Mouse (Mus musculus) neural tube, embryonic 13.5 days (tissue): Measurements from ENCODE around the gene Hba-a2. TPM values are rescaled to one million over a fixed set of nuclear protein-coding genes. Genes with fewer than 3 reads are reported as not detected.
"Not testable (repeated sequence)": the region's sequence is repeated elsewhere in the genome, so short reads cannot be mapped to it uniquely, and the experiment has no call there.

Source experiments
- ATAC-seq: fragments of 200-750 bp; cut with Nextera tagmentation; 2 replicates; pipeline ENCODE4 v1.8.0; 2017; ENCODE audit warnings: low read depth, mild to moderate bottlenecking, moderate TSS enrichment, moderate library complexity
- H3K27ac ChIP-seq: fragments of 300-500 bp; sonication (generic); replicated peaks from 2 replicates; pipeline ENCODE4 v1.5.1; 2015; ENCODE audit warnings: moderate library complexity, mild to moderate bottlenecking, inconsistent platforms
- H3K27me3 ChIP-seq: fragments of 300-500 bp; sonication (generic); 2 replicates; pipeline ENCODE4 v1.6.1; 2015; ENCODE audit warnings: mild to moderate bottlenecking, inconsistent platforms
- H3K36me3 ChIP-seq: fragments of 300-500 bp; sonication (generic); 2 replicates; pipeline ENCODE4 v1.6.1; 2015; ENCODE audit warnings: mild to moderate bottlenecking, inconsistent platforms
- H3K4me1 ChIP-seq: fragments of 300-500 bp; sonication (generic); replicated peaks from 2 replicates; pipeline ENCODE4 v1.6.1; 2015; ENCODE audit warnings: inconsistent platforms
- H3K4me2 ChIP-seq: fragments of 300-500 bp; sonication (generic); 2 replicates; pipeline ENCODE4 v1.6.1; 2015; ENCODE audit warnings: inconsistent platforms, mild to moderate bottlenecking, moderate library complexity
- H3K4me3 ChIP-seq: fragments of 300-500 bp; sonication (generic); 2 replicates; pipeline ENCODE4 v1.5.1; 2015; ENCODE audit warnings: mild to moderate bottlenecking, inconsistent platforms
- H3K9ac ChIP-seq: fragments of 300-500 bp; sonication (generic); 2 replicates; pipeline ENCODE4 v1.6.1; 2015; ENCODE audit warnings: moderate library complexity, mild to moderate bottlenecking, inconsistent platforms
- H3K9me3 ChIP-seq: fragments of 300-500 bp; sonication (generic); 2 replicates; pipeline ENCODE4 v1.6.1; 2016; ENCODE audit warnings: inconsistent platforms
- WGBS: fragments of 180-500 bp; shearing (Covaris S2); methylation state at CpG from one replicate; pipeline ENCODE4 v1.1.7; 2015; 5-methylcytosine and 5-hydroxymethylcytosine counted together
- polyA plus RNA-seq: library from polyadenylated mRNA; unstranded; fragments of >200 nt; fragmentation: Nextera tagmentation; extraction: Ambion mirVana; gene quantifications from 2 replicates; pipeline ENCODE4 v1.2.1, GENCODE M21; 2015

Gene Hba-a2
- polyA plus RNA-seq, 1 experiment from 2014 or later = 5,687 TPM

DNA sequence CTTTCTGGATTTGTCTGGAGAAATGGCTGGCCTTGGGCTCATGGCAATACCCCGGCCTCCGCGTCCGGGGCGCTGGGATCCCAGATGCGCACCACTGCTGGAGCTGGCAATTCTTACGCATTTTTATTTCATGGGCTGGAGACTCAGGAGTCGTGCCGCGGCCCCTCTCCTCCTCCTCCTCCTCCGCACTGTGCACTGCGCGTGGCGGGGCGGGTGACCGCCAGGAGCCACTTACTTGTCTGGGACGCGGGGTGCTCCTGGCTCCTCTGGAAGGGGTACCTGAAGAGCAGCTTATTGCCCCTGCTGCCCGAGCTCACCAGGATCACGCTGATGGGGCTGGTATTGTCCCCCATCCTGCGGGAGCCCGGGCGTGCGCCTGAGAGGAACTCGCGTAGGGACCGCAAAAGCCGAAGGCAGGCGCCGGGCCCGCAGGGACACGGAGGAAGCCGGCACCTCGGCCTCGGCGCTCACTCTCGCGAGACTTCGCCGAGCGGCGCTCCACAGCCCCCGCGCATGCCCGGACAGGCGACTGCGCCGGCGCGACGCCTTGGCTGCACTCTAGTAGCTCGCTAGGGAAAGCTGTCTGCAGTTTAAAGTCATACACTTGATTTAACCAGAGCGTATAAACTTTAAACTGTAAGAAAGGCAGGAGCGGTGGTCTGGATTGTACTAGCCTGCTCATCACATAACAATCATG, 29.0 kb upstream of the Hba-a2 start, which contains the start of gene Nprl3:
TSS of gene Nprl3 (minus strand) at position 520 of the 697 bp plus-strand sequence.
- H3K27me3 ChIP-seq = 0 out of 2 replicates have a peak, but pooled peaks cover 3% of the 10 kb centered on the region
- ATAC-seq = peak; percentile 99
- H3K4me3 ChIP-seq = peak within 1 kb of the TSS; percentile 77

DNA sequence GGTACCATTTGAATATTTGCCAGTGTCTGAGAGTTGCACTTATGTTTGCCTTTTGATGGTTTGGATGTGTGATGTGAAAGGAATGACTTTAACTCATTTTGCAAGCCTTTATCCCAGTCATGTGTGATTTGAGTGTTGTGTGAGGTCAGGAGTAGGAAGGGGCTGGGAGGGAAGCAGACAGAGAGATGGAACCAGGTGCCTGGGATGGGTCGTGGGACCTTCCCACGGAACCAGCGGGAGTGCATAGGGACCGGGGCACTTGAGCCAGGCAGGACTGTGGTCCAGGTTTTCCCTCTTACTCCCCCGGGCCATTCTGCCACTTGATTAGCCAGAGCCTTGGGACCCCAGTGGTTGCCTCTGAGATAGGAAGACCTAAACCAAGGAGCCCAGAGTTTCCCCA, 28.3 kb upstream of the Hba-a2 start:
- Histone ChIP-seq H3K4me3 (peak overlapping the region; percentile 77), H3K9me3 (no peaks in the 10 kb centered on the region), H3K9ac (peak overlapping the region; percentile 94), H3K27me3 (0 out of 2 replicates have a peak, but pooled peaks cover 3% of the 10 kb centered on the region), H3K4me2 (peak overlapping the region; percentile 60), H3K27ac (peak overlapping the region; percentile 98), H3K36me3 (no peaks in the 10 kb centered on the region), H3K4me1 (peaks cover 18% of the 10 kb centered on the region)
- 23% methylated on average over 5 of the region's 5 CpGs for WGBS
- ATAC-seq = peak; percentile 48

More for the DNA sequence above, 29.0 kb upstream of the Hba-a2 start, which contains the start of gene Nprl3:
- H3K4me1 ChIP-seq = peaks cover 18% of the 10 kb centered on the region
- no peaks in the 10 kb centered on the region for H3K9me3 ChIP-seq
- H3K9ac ChIP-seq = peak within 1 kb of the TSS; percentile 94
- peak within 1 kb of the TSS; percentile 60 for H3K4me2 ChIP-seq
- H3K36me3 ChIP-seq = 0 out of 2 replicates have a peak, but pooled peaks cover 4% of the 10 kb centered on the region
- WGBS = under 1% methylated on average over 54 of the region's 54 CpGs
- H3K27ac ChIP-seq = peak within 1 kb of the TSS; percentile 98

DNA sequence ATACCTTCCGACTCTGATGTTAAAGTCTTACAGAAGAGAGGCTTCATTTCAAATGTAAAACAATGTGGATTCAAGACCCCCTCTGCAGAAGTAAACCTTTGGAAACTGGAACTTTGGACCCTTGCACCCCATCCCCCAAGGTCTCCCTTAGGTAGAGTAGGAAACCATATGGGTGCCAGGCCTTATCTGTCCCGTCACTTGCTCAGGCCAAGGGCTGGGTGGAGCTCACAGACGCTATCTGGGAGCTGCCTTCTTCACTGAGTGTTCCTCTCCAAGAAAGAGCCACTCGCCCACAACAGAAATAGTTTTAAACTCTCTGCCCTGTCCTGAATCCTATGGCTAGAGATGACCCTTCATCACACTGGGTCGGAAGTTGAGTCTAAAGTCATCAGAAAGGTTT, 27.3 kb upstream of the Hba-a2 start:
- ATAC-seq = no peak
- H3K27me3 ChIP-seq = 0 out of 2 replicates have a peak, but pooled peaks cover 3% of the 10 kb centered on the region
- no peaks in the 10 kb centered on the region for H3K36me3 ChIP-seq
- H3K27ac ChIP-seq = no peak overlapping the region
- no peak overlapping the region for H3K9ac ChIP-seq
- no peak overlapping the region for H3K4me3 ChIP-seq
- H3K4me1 ChIP-seq = peaks cover 18% of the 10 kb centered on the region
- H3K4me2 ChIP-seq = no peak overlapping the region
- 88% methylated on average over 5 of the region's 5 CpGs for WGBS
- H3K9me3 ChIP-seq = no peaks in the 10 kb centered on the region

- WGBS = 57% methylated on average over 4 of the region's 4 CpGs
- no peaks in the 10 kb centered on the region for H3K9me3 ChIP-seq
- H3K9ac ChIP-seq = no peak overlapping the region
- H3K4me2 ChIP-seq = no peak overlapping the region
- no peak for ATAC-seq
- H3K36me3 ChIP-seq = no peaks in the 10 kb centered on the region
- no peak overlapping the region for H3K4me3 ChIP-seq
- H3K27ac ChIP-seq = no peak overlapping the region
- H3K4me1 ChIP-seq = peaks cover 12% of the 10 kb centered on the region
- H3K27me3 ChIP-seq = 0 out of 2 replicates have a peak, but pooled peaks cover 5% of the 10 kb centered on the region
Observed at GRCm38 (mm10) chr11:32271178-32271577, 25.1 kb upstream of the Hba-a2 start.

GRCm38 (mm10) chr11:32276347-32276746, 19.9 kb upstream of the Hba-a2 start, which contains the start of gene Hba-x:
Hba-x (plus strand) TSS chr11:32276400.
- Histone ChIP-seq H3K4me1 (no peaks in the 10 kb centered on the region), H3K27me3 (peaks cover 15% of the 10 kb centered on the region; the same call in 1 of the 2 replicates), H3K27ac (no peak within 1 kb of the TSS), H3K4me3 (no peak within 1 kb of the TSS), H3K9me3 (no peaks in the 10 kb centered on the region), H3K9ac (no peak within 1 kb of the TSS), H3K36me3 (no peaks in the 10 kb centered on the region), H3K4me2 (no peak within 1 kb of the TSS)
- WGBS = 69% methylated on average over 3 of the region's 3 CpGs
- no peak for ATAC-seq

DNA sequence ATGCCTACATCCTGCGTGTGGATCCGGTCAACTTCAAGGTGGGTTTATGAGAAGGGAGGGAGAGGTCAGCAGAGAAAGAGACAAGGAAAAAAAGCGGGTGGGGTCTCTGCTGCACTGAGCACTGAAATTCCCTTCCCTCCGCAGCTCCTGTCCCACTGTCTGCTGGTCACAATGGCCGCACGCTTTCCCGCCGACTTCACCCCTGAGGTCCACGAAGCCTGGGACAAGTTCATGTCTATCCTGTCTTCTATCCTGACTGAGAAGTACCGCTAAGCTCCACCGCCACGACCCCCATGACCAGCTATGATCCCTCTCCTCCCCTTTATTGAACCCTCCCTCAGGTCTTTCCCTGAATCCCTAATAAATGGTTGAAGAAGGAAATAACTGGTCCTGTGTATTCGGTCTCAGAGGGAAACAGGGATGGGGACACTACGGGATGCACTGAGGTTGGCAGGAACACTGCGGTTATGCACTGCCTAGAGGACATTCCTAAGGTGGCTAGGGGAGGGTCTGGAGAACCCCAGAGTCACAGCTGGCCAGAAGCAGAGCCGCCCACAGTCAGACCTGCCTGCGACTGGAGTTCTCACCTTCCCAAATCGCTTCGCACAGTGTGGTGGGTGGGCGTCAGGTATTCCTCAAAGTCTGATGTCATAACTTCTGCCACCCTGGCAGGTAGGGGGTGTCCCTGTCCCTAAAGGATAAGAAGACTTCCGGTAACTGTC, 18.4 kb upstream of the Hba-a2 start:
- no peak overlapping the region for H3K4me3 ChIP-seq
- no peak for ATAC-seq
- H3K27ac ChIP-seq = no peak overlapping the region
- H3K9ac ChIP-seq = no peak overlapping the region
- no peaks in the 10 kb centered on the region for H3K9me3 ChIP-seq
- 73% methylated on average over 21 of the region's 21 CpGs for WGBS
- H3K4me1 ChIP-seq = no peaks in the 10 kb centered on the region
- peaks cover 17% of the 10 kb centered on the region; the same call in 1 of the 2 replicates for H3K27me3 ChIP-seq
- H3K4me2 ChIP-seq = no peak overlapping the region
- H3K36me3 ChIP-seq = no peaks in the 10 kb centered on the region

DNA sequence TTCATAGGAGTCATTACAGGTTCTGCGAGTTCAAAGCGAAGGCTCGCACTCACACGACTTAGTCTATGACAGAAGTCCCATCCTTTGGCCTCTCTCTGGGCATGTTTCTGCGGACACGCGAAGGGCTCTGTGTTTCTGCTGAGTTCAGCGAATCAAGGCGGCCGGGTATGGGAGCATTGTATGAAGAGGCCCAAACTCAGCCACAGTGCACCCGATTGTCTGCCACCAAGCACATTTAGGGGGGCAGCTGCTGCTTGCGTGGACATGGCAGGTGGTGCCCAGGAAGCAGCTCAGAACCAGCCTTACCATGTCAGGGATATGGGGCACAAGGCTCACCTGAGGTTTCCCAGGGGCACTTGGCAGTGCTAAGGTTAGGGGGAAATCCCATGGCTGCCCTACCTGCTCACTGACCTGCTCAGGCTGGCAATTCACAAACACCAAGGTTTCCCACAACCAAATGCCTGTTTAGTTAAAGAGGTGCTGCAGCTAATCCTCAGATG, 17.8 kb upstream of the Hba-a2 start:
- Histone ChIP-seq H3K4me3 (no peak overlapping the region), H3K9me3 (no peaks in the 10 kb centered on the region), H3K27ac (no peak overlapping the region), H3K36me3 (no peaks in the 10 kb centered on the region), H3K27me3 (peaks cover 17% of the 10 kb centered on the region; the same call in 1 of the 2 replicates), H3K9ac (no peak overlapping the region), H3K4me1 (no peaks in the 10 kb centered on the region), H3K4me2 (no peak overlapping the region)
- ATAC-seq = no peak
- WGBS = 79% methylated on average over 12 of the region's 12 CpGs

DNA sequence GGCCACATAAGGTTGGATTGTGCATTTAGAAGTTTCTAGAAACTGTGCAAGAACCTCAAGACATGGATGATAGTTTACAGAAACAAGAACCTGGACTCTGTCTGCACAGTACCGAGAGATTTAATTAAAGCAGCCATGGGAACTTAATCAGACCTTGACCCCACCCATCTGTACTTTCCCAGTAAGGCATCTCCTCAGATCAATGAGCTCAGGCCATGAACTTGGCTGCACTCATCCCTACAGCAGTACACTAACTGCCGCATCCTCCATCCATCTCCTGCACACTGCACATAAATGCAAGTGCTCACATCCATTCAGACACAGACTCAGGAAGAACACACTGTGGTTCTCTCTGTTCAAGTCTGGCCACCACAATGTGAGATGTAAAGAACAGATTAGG, 15.6 kb upstream of the Hba-a2 start:
- Histone ChIP-seq H3K4me1 (no peaks in the 10 kb centered on the region), H3K27ac (no peak overlapping the region), H3K9ac (no peak overlapping the region), H3K27me3 (peaks cover 17% of the 10 kb centered on the region; the same call in 1 of the 2 replicates), H3K4me2 (no peak overlapping the region), H3K36me3 (no peaks in the 10 kb centered on the region), H3K4me3 (no peak overlapping the region), H3K9me3 (no peaks in the 10 kb centered on the region)
- no peak for ATAC-seq
- 78% methylated on average over 2 of the region's 2 CpGs for WGBS

GRCm38 (mm10) chr11:32281416-32282144, 14.7 kb upstream of the Hba-a2 start:
- ATAC-seq = no peak
- WGBS = 63% methylated on average over 1 of the region's 1 CpGs
- no peaks in the 10 kb centered on the region for H3K9me3 ChIP-seq

GRCm38 (mm10) chr11:32283091-32283777, 13.1 kb upstream of the Hba-a2 start, which contains the start of gene Hba-a1:
Hba-a1 (plus strand) TSS chr11:32283511.
- not testable (repeated sequence) for H3K4me2 ChIP-seq, H3K9ac ChIP-seq, ATAC-seq, H3K4me1 ChIP-seq, H3K4me3 ChIP-seq, H3K27me3 ChIP-seq, H3K27ac ChIP-seq, H3K9me3 ChIP-seq, H3K36me3 ChIP-seq
- 75% methylated on average over 1 of the region's 5 CpGs for WGBS

More at GRCm38 (mm10) chr11:32281416-32282144, 14.7 kb upstream of the Hba-a2 start:
- Histone ChIP-seq H3K27me3 (peaks cover 11% of the 10 kb centered on the region; the same call in 1 of the 2 replicates), H3K4me1 (no peaks in the 10 kb centered on the region), H3K4me3 (no peak overlapping the region), H3K36me3 (no peaks in the 10 kb centered on the region), H3K27ac (no peak overlapping the region; the same call in 1 of the 2 replicates), H3K9ac (no peak overlapping the region), H3K4me2 (no peak overlapping the region)

DNA sequence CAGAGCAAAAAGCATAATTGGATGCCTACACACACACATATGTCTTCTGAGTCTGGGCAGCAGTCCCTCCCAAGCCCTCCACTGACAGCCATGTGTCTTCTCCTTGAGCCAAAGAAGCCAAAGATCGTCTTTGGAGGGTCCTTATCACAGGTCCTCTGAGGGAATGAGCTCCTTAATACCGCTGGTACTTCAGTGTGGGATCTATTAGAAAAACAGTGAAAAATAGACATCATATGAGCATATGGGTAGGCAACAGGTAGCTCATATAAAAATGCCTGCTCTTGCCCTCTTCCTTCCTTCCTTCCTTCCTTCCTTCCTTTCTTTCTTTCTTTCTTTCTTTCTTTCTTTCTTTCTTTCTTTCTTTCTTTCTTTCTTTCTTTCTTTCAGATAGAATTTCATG, 11.7 kb upstream of the Hba-a2 start:
- 61% methylated on average over 2 of the region's 2 CpGs for WGBS

More for the DNA sequence above, 11.7 kb upstream of the Hba-a2 start:
- not testable (repeated sequence) for H3K9me3 ChIP-seq, ATAC-seq, H3K27ac ChIP-seq, H3K4me3 ChIP-seq, H3K9ac ChIP-seq, H3K4me2 ChIP-seq, H3K36me3 ChIP-seq, H3K27me3 ChIP-seq, H3K4me1 ChIP-seq
